Mouse (Mus musculus): Measurements from ENCODE around the gene Snx25. TPM values are rescaled to one million over a fixed set of nuclear protein-coding genes. Genes with fewer than 3 reads are reported as not detected.

Snx25 gene
- total and polyA plus RNA-seq, 3 experiments: 6.9 to 22.2 (median 13.4) TPM

DNA sequence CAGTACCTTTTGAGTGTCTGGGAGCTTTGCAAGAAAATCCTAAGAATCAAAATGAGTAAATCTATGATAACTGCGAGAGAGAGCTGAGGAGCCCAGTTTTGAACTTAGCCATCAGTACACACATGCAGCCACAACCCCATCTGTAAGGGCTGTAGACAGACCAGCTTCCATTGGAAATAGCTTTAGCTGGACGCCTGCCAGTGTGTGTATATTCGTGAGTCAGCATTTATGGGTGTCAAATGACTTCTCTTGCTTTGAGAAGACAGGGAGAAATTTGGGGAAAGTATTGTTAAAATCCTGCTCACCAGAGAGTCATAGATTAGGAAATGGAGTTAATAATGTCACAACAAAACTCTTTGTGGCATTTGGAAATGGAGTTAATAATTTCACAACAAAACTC lies 165.3 kb downstream of the Snx25 start:
- H3K9ac ChIP-seq (ENCODE audit: insufficient read depth, low read depth): no peak overlapping the region
- DNase-seq (ENCODE audit: extremely low read depth): no peak
- no peaks in the 10 kb centered on the region for H3K27me3 ChIP-seq (replicated peaks)
- H3K4me3 ChIP-seq (replicated peaks in 1 of 3; ENCODE audit: low read depth in 2 of 3, low read length in 2 of 3, poor library complexity in 1 of 3): no peak overlapping the region
- H3K36me3 ChIP-seq (replicated peaks in 1 of 2; ENCODE audit: control insufficient read depth in 1 of 2, insufficient read depth in 1 of 2, low read length in 1 of 2): peaks cover 29 to 66% of the 10 kb centered on the region in 2 experiments
- TF ChIP-seq EP300 (IDR thresholded peaks at IDR 0.05; ENCODE audit: low read length) (no peak), MAFK (IDR thresholded peaks at IDR 0.05; ENCODE audit: insufficient replicate concordance, low read length) (0 out of 2 replicates have a peak, but pooled peaks have one; percentile 37)
- in situ Hi-C loops (cut with MboI; ENCODE audit: low pct_ligation_motif_present, low pct_unique_long_range_greater_than_20kb, low sequenced_read_pairs): no loop called here
- no peak overlapping the region for H3K27ac ChIP-seq (ENCODE audit: insufficient read depth, low read depth)
- peaks cover 2 to 18% of the 10 kb centered on the region in 2 experiments; a peak in 3 of 4 replicates for H3K4me1 ChIP-seq (ENCODE audit: control insufficient read depth in 1 of 2, insufficient read depth in 2 of 2)
- no peaks in the 10 kb centered on the region; the same call in 1 of the 2 replicates for H3K79me2 ChIP-seq (replicated peaks; ENCODE audit: control insufficient read depth, extremely low read depth, insufficient read depth, poor library complexity, severe bottlenecking)
- dilution Hi-C loops (cut with MboI; ENCODE audit: extremely low pct_ligation_motif_present, extremely low pct_unique_long_range_greater_than_20kb, low sequenced_read_pairs): no loop called here
- H3K9me3 ChIP-seq (replicated peaks; ENCODE audit: low read length): no peaks in the 10 kb centered on the region
- H3K4me2 ChIP-seq (ENCODE audit: insufficient read depth, low read depth, poor library complexity, severe bottlenecking): no peak overlapping the region

Other genes starting within 250 kb of the Snx25 start
- gene Ccdc110, start 217.5 kb downstream of the Snx25 start, total RNA-seq (2012; rRNA removed): not detected in 2 replicates
- gene Ccdc110, start 217.5 kb downstream of the Snx25 start, total RNA-seq (2014; rRNA removed): not detected in 2 replicates
- not detected in 2 replicates for gene Ccdc110, start 217.5 kb downstream of the Snx25 start, polyA plus RNA-seq (2012; ENCODE audit: insufficient read length, low read depth)
- 0.84 and 0.85 TPM in 2 replicates for gene 1700029J07Rik, start 176.9 kb downstream of the Snx25 start, total RNA-seq (2012; rRNA removed)
- gene 1700029J07Rik, start 176.9 kb downstream of the Snx25 start, total RNA-seq (2014; rRNA removed): 2.1 and 2.3 TPM in 2 replicates
- 1.5 and 1.8 TPM in 2 replicates for gene 1700029J07Rik, start 176.9 kb downstream of the Snx25 start, polyA plus RNA-seq (2012; ENCODE audit: insufficient read length, low read depth)
- gene Ufsp2, start 176.6 kb downstream of the Snx25 start, total RNA-seq (2012; rRNA removed): 47.2 and 50.1 TPM in 2 replicates
- 105 and 110 TPM in 2 replicates for gene Ufsp2, start 176.6 kb downstream of the Snx25 start, total RNA-seq (2014; rRNA removed)
- 51.2 and 55.1 TPM in 2 replicates for gene Ufsp2, start 176.6 kb downstream of the Snx25 start, polyA plus RNA-seq (2012; ENCODE audit: insufficient read length, low read depth)
- not detected in 2 replicates for gene Lrp2bp, start 152.9 kb downstream of the Snx25 start, total RNA-seq (2012; rRNA removed)
- 0.12 TPM in 1 of 2 replicates, not detected in the other for gene Lrp2bp, start 152.9 kb downstream of the Snx25 start, total RNA-seq (2014; rRNA removed)
- gene Lrp2bp, start 152.9 kb downstream of the Snx25 start, polyA plus RNA-seq (2012; ENCODE audit: insufficient read length, low read depth): 0.43 TPM in 1 of 2 replicates, not detected in the other
- gene Ankrd37, start 146.5 kb downstream of the Snx25 start, total RNA-seq (2012; rRNA removed): 25.7 and 79.0 TPM in 2 replicates
- 142 and 157 TPM in 2 replicates for gene Ankrd37, start 146.5 kb downstream of the Snx25 start, total RNA-seq (2014; rRNA removed)
- gene Ankrd37, start 146.5 kb downstream of the Snx25 start, polyA plus RNA-seq (2012; ENCODE audit: insufficient read length, low read depth): 12.8 and 17.2 TPM in 2 replicates
- 10.7 and 11.8 TPM in 2 replicates for gene Cfap97, start 388 bp downstream of the Snx25 start, total RNA-seq (2012; rRNA removed)
- gene Cfap97, start 388 bp downstream of the Snx25 start, total RNA-seq (2014; rRNA removed): 19.7 and 20.9 TPM in 2 replicates
- gene Cfap97, start 388 bp downstream of the Snx25 start, polyA plus RNA-seq (2012; ENCODE audit: insufficient read length, low read depth): 11.2 and 14.4 TPM in 2 replicates
- gene Slc25a4, start 59.1 kb upstream of the Snx25 start, total RNA-seq (2012; rRNA removed): 365 and 379 TPM in 2 replicates
- 403 and 410 TPM in 2 replicates for gene Slc25a4, start 59.1 kb upstream of the Snx25 start, total RNA-seq (2014; rRNA removed)
- 476 and 483 TPM in 2 replicates for gene Slc25a4, start 59.1 kb upstream of the Snx25 start, polyA plus RNA-seq (2012; ENCODE audit: insufficient read length, low read depth)
- not detected in 2 replicates for gene Helt, start 142.5 kb upstream of the Snx25 start, total RNA-seq (2012; rRNA removed)
- gene Helt, start 142.5 kb upstream of the Snx25 start, total RNA-seq (2014; rRNA removed): not detected in 2 replicates
- not detected in 2 replicates for gene Helt, start 142.5 kb upstream of the Snx25 start, polyA plus RNA-seq (2012; ENCODE audit: insufficient read length, low read depth)